Comparison of ENCODE assay signal across 25 mouse cellular contexts in genomic region chr5:36202781-36203180, GRCm38 (mm10). TPM values are rescaled to one million over a fixed set of nuclear protein-coding genes. Genes with fewer than 3 reads are reported as not detected.
A peak's percentile ranks its signal among the peaks of the same experiment; 100 is the strongest.
DNase-seq lines count a peak whose midpoint lies in the region; ATAC-seq and TF ChIP-seq lines count a peak whose summit lies in the region.
"Had no signal": no experiment of that assay in that cellular context is flagged by ENCODE, and none has a peak within 500 bp of the region (broad histone marks: within the 10 kb centered on the region; RNA-seq: fewer than 3 reads in every experiment).

No protein-coding gene starts in this region.

- 0 out of 2 replicates have a peak, but pooled peaks cover 9% of the 10 kb centered on the region for H3K4me1 ChIP-seq in midbrain, embryonic 10.5 days
- no peaks in the 10 kb centered on the region for H3K4me1 ChIP-seq in midbrain, postnatal 0 days (ENCODE audit: insufficient read depth, low read length)
- H3K4me1 ChIP-seq in stomach, embryonic 14.5 days (ENCODE audit: control insufficient read depth, insufficient read depth, low read length), result no peaks in the 10 kb centered on the region
- H3K4me1 ChIP-seq in heart, adult 2 months (ENCODE audit: control insufficient read depth, insufficient read depth, low read length), result no peaks in the 10 kb centered on the region
- H3K4me1 ChIP-seq in liver, embryonic 12.5 days, result no peaks in the 10 kb centered on the region
- H3K4me1 ChIP-seq: embryonic facial prominence, embryonic 12.5 days; forebrain, embryonic 10.5 days had no signal

- H3K4me2 ChIP-seq in midbrain, postnatal 0 days (ENCODE audit: low read depth, low read length, poor library complexity, severe bottlenecking), result no peak overlapping the region
- no peak overlapping the region for H3K4me2 ChIP-seq in stomach, embryonic 14.5 days (replicated peaks; ENCODE audit: low read depth, low read length)
- no peak overlapping the region for H3K4me2 ChIP-seq in liver, embryonic 12.5 days
- H3K4me2 ChIP-seq: embryonic facial prominence, embryonic 12.5 days; heart, embryonic 13.5 days; hindbrain, embryonic 15.5 days had no signal

- no peaks in the 10 kb centered on the region for H3K79me2 ChIP-seq in heart, adult 2 months (replicated peaks; ENCODE audit: control insufficient read depth, insufficient read depth, low read length)

- ATAC-seq in midbrain, postnatal 0 days (ENCODE audit: low FRiP score), result no peak
- ATAC-seq in stomach, embryonic 14.5 days (ENCODE audit: insufficient number of reproducible peaks, insufficient read depth, low FRiP score, low read depth), result peak; percentile 40; the same call in 1 of the 2 replicates
- no peak for ATAC-seq in liver, embryonic 12.5 days
- ATAC-seq: forebrain, embryonic 14.5 days had no signal

- intact Hi-C loops in heart, adult 2 months (cut with DNase I), result no loop called here

- no peaks in the 10 kb centered on the region for H3K36me3 ChIP-seq in midbrain, embryonic 10.5 days
- H3K36me3 ChIP-seq in midbrain, postnatal 0 days (ENCODE audit: insufficient read depth, low read length), result no peaks in the 10 kb centered on the region
- no peaks in the 10 kb centered on the region for H3K36me3 ChIP-seq in stomach, embryonic 14.5 days (ENCODE audit: control insufficient read depth, insufficient read depth, low read length)
- no peaks in the 10 kb centered on the region for H3K36me3 ChIP-seq in heart, adult 2 months (ENCODE audit: control insufficient read depth, insufficient read depth, low read length)
- H3K36me3 ChIP-seq in liver, embryonic 12.5 days, result no peaks in the 10 kb centered on the region
- H3K36me3 ChIP-seq: embryonic facial prominence, embryonic 12.5 days; forebrain, embryonic 10.5 days; G1E; heart, embryonic 13.5 days; hindbrain, embryonic 15.5 days had no signal

- no peak overlapping the region for H3K9ac ChIP-seq in midbrain, postnatal 0 days (replicated peaks; ENCODE audit: low read length, poor library complexity, severe bottlenecking)
- no peak overlapping the region for H3K9ac ChIP-seq in stomach, embryonic 14.5 days (replicated peaks; ENCODE audit: low read depth, low read length)
- H3K9ac ChIP-seq in heart, adult 2 months (ENCODE audit: low read depth, low read length), result no peak overlapping the region
- no peak overlapping the region for H3K9ac ChIP-seq in liver, embryonic 12.5 days
- H3K9ac ChIP-seq: embryonic facial prominence, embryonic 12.5 days; heart, embryonic 13.5 days; hindbrain, embryonic 15.5 days had no signal

- no peak for TF ChIP-seq EP300 in heart, adult 2 months (IDR thresholded peaks at IDR 0.05; ENCODE audit: insufficient read depth, low read depth, low read length)

- H3K27ac ChIP-seq in midbrain, embryonic 10.5 days (replicated peaks), result 0 out of 2 replicates have a peak overlapping the region, but pooled peaks have one; percentile 38
- no peak overlapping the region for H3K27ac ChIP-seq in midbrain, postnatal 0 days (ENCODE audit: low read depth, low read length)
- H3K27ac ChIP-seq in stomach, embryonic 14.5 days (ENCODE audit: low read length), result peak overlapping the region; percentile 55; the same call in 1 of the 2 replicates
- no peak overlapping the region for H3K27ac ChIP-seq in heart, adult 2 months
- H3K27ac ChIP-seq in liver, embryonic 12.5 days, result no peak overlapping the region
- H3K27ac ChIP-seq: embryonic facial prominence, embryonic 12.5 days; forebrain, embryonic 10.5 days; heart, embryonic 13.5 days; hindbrain, embryonic 15.5 days had no signal

- no peaks in the 10 kb centered on the region for H3K9me3 ChIP-seq in midbrain, embryonic 10.5 days (replicated peaks)
- H3K9me3 ChIP-seq in midbrain, postnatal 0 days (ENCODE audit: low read length), result no peaks in the 10 kb centered on the region
- H3K9me3 ChIP-seq in stomach, embryonic 14.5 days (ENCODE audit: control insufficient read depth, low read depth, low read length), result no peaks in the 10 kb centered on the region
- H3K9me3 ChIP-seq in liver, embryonic 12.5 days (replicated peaks), result no peaks in the 10 kb centered on the region
- H3K9me3 ChIP-seq: embryonic facial prominence, embryonic 12.5 days; forebrain, embryonic 10.5 days; G1E; heart, embryonic 13.5 days; hindbrain, embryonic 15.5 days had no signal

- H3K27me3 ChIP-seq in midbrain, embryonic 10.5 days (ENCODE audit: low read depth, poor library complexity, severe bottlenecking), result no peaks in the 10 kb centered on the region
- no peaks in the 10 kb centered on the region for H3K27me3 ChIP-seq in midbrain, postnatal 0 days (ENCODE audit: insufficient read depth, low read length)
- no peaks in the 10 kb centered on the region for H3K27me3 ChIP-seq in stomach, embryonic 14.5 days (ENCODE audit: control insufficient read depth, insufficient read depth, low read length)
- no peaks in the 10 kb centered on the region for H3K27me3 ChIP-seq in heart, adult 2 months (ENCODE audit: control insufficient read depth, insufficient read depth, low read length)
- no peaks in the 10 kb centered on the region for H3K27me3 ChIP-seq in liver, embryonic 12.5 days (replicated peaks)
- H3K27me3 ChIP-seq: embryonic facial prominence, embryonic 12.5 days; heart, embryonic 13.5 days; hindbrain, embryonic 15.5 days had no signal

- TF ChIP-seq POLR2A in heart, adult 2 months (IDR thresholded peaks at IDR 0.05; ENCODE audit: insufficient read depth, low read depth, low read length), result no peak

- no peak for TF ChIP-seq CTCF in midbrain, postnatal 0 days (IDR thresholded peaks at IDR 0.05)
- no peak for TF ChIP-seq CTCF in heart, adult 2 months (IDR thresholded peaks at IDR 0.05)

- WGBS in midbrain, embryonic 10.5 days, result 93% methylated on average over 5 of the region's 5 CpGs
- WGBS in midbrain, postnatal 0 days, result 80% methylated on average over 5 of the region's 5 CpGs
- 70% methylated on average over 5 of the region's 5 CpGs for WGBS in stomach, embryonic 14.5 days
- 85% methylated on average over 5 of the region's 5 CpGs for WGBS in heart, adult 2 months
- WGBS in liver, embryonic 12.5 days (ENCODE audit: insufficient replicate concordance), result 59% methylated on average over 5 of the region's 5 CpGs

- DNase-seq in midbrain, embryonic 10.5 days (ENCODE audit: low spot score), result no peak
- DNase-seq in midbrain, postnatal 0 days (ENCODE audit: low spot score), result no peak
- DNase-seq in urinary bladder, postnatal 25 days (ENCODE audit: low spot score), result peak; percentile 44
- DNase-seq in urinary bladder, adult 2 months (ENCODE audit: low spot score), result no peak
- DNase-seq in urinary bladder, postnatal 36 days (ENCODE audit: low spot score in 2 of 2), result peak; percentile 58 to 73
- DNase-seq in heart, adult 2 months, result no peak
- DNase-seq: adrenal gland, adult 8-10 months; adrenal gland, postnatal 36 days; cerebellum, adult 8-10 months; cerebellum, postnatal 14 days; embryo, embryonic 11 days; heart, postnatal 36 days had no signal

- no peak overlapping the region for H3K4me3 ChIP-seq in midbrain, embryonic 10.5 days
- H3K4me3 ChIP-seq in midbrain, postnatal 0 days (ENCODE audit: low read depth, low read length), result no peak overlapping the region
- H3K4me3 ChIP-seq in stomach, embryonic 14.5 days (ENCODE audit: low read depth, low read length), result no peak overlapping the region
- H3K4me3 ChIP-seq in heart, adult 2 months, result no peak overlapping the region
- no peak overlapping the region for H3K4me3 ChIP-seq in liver, embryonic 12.5 days
- H3K4me3 ChIP-seq: embryonic facial prominence, embryonic 12.5 days; forebrain, embryonic 10.5 days; heart, embryonic 13.5 days; hindbrain, embryonic 15.5 days had no signal

RNA-seq across cellular contexts. Expression of gene Psapl1, which starts 1.0 kb away (rescaled TPM):
- polyA plus RNA-seq in midbrain, embryonic 10.5 days (2016; fragmentation: Nextera tagmentation; extraction: Ambion mirVana), result not detected in 2 replicates
- 0.55 TPM in 1 of 2 replicates, not detected in the other for total RNA-seq in midbrain, postnatal 0 days (2014; rRNA removed)
- polyA plus RNA-seq in midbrain, postnatal 0 days (2015; fragmentation: Nextera tagmentation; extraction: Ambion mirVana), result not detected in 2 replicates
- 11.9 and 14.4 TPM in 2 replicates for polyA plus RNA-seq in urinary bladder, adult 2 months (2012; rRNA removed)
- polyA plus RNA-seq in stomach, embryonic 14.5 days (2014; fragmentation: Nextera tagmentation; extraction: Ambion mirVana), result 2.4 and 3.3 TPM in 2 replicates
- not detected for total RNA-seq in heart, adult 2 months (2021)
- 0.06 TPM in 1 of 2 replicates, not detected in the other for polyA plus RNA-seq in heart, adult 2 months (2012; rRNA removed)
- not detected in 2 replicates for polyA plus RNA-seq in liver, embryonic 12.5 days (2016; fragmentation: Nextera tagmentation; extraction: Ambion mirVana)
- total RNA-seq: adrenal gland, postnatal 36 days; common myeloid progenitor, adult 5-6 weeks; gastrocnemius, postnatal 14 days; granulocyte monocyte progenitor cell, adult 5-6 weeks; heart, postnatal 36 days had no signal
- polyA plus RNA-seq: forebrain, embryonic 14.5 days; G1E; heart, postnatal 0 days; hindbrain, embryonic 11.5 days; hindbrain, embryonic 15.5 days had no signal

Comparison
In these comparisons a context has a peak if more than half of its experiments do, and no peak if none do; other contexts are left out.
1. DNase-seq: peak in urinary bladder, postnatal 25 days (single experiment) and urinary bladder, postnatal 36 days (2 of 2); none in midbrain, embryonic 10.5 days (single experiment), midbrain, postnatal 0 days (single experiment), urinary bladder, adult 2 months (single experiment) and heart, adult 2 months (0 of 2).
2. H3K27ac ChIP-seq: peak in midbrain, embryonic 10.5 days (single experiment) and stomach, embryonic 14.5 days (single experiment); none in midbrain, postnatal 0 days (single experiment), heart, adult 2 months (single experiment) and liver, embryonic 12.5 days (single experiment).